ENCODE assay signal across 11 mouse cellular contexts in genomic region chr12:73764649-73765525, GRCm38 (mm10).
A peak's percentile ranks its signal among the peaks of the same experiment; 100 is the strongest.
DNase-seq lines count a peak whose midpoint lies in the region; ATAC-seq and TF ChIP-seq lines count a peak whose summit lies in the region.
"Had no signal": no experiment of that assay in that cellular context is flagged by ENCODE, and none has a peak within 500 bp of the region (broad histone marks: within the 10 kb centered on the region; RNA-seq: fewer than 3 reads in every experiment).

No protein-coding gene starts in this region.

- H3K4me2 ChIP-seq in kidney, postnatal 0 days (ENCODE audit: low read length) = no peak overlapping the region
- H3K4me2 ChIP-seq in embryonic facial prominence, embryonic 11.5 days (ENCODE audit: low read depth, low read length) = no peak overlapping the region
- H3K4me2 ChIP-seq: liver, embryonic 11.5 days had no signal

- no peaks in the 10 kb centered on the region for H3K9me3 ChIP-seq in kidney, postnatal 0 days (replicated peaks; ENCODE audit: low read length)
- H3K9me3 ChIP-seq in embryonic facial prominence, embryonic 11.5 days (replicated peaks; ENCODE audit: control insufficient read depth, low read length) = no peaks in the 10 kb centered on the region

- WGBS in kidney, postnatal 0 days = 52% methylated on average over 15 of the region's 15 CpGs
- 58% methylated on average over 15 of the region's 15 CpGs for WGBS in embryonic facial prominence, embryonic 11.5 days

- no peaks in the 10 kb centered on the region for H3K4me1 ChIP-seq in kidney, postnatal 0 days (replicated peaks; ENCODE audit: insufficient read depth, low read length)
- H3K4me1 ChIP-seq in embryonic facial prominence, embryonic 11.5 days (ENCODE audit: control insufficient read depth, insufficient read depth, low read length) = 0 out of 2 replicates have a peak, but pooled peaks cover 2% of the 10 kb centered on the region

- 0 out of 2 replicates have a peak overlapping the region, but pooled peaks have one; percentile 42 for H3K27ac ChIP-seq in kidney, postnatal 0 days
- H3K27ac ChIP-seq in embryonic facial prominence, embryonic 11.5 days (replicated peaks; ENCODE audit: low read depth, low read length) = no peak overlapping the region

- H3K9ac ChIP-seq in kidney, postnatal 0 days (ENCODE audit: low read depth, low read length) = no peak overlapping the region
- H3K9ac ChIP-seq in embryonic facial prominence, embryonic 11.5 days (replicated peaks; ENCODE audit: low read length) = no peak overlapping the region

- no peak overlapping the region for H3K4me3 ChIP-seq in kidney, postnatal 0 days (replicated peaks; ENCODE audit: low read depth, low read length)
- no peak overlapping the region for H3K4me3 ChIP-seq in embryonic facial prominence, embryonic 11.5 days (ENCODE audit: low read depth, low read length)

- no peaks in the 10 kb centered on the region for H3K36me3 ChIP-seq in kidney, postnatal 0 days (ENCODE audit: insufficient read depth, low read length)
- no peaks in the 10 kb centered on the region for H3K36me3 ChIP-seq in embryonic facial prominence, embryonic 11.5 days (replicated peaks; ENCODE audit: control insufficient read depth, insufficient read depth, low read depth, low read length)
- H3K36me3 ChIP-seq: G1E had no signal

- ATAC-seq in kidney, postnatal 0 days (replicated peaks; ENCODE audit: low FRiP score, low read depth) = no peak
- ATAC-seq in embryonic facial prominence, embryonic 11.5 days (replicated peaks; ENCODE audit: insufficient number of reproducible peaks, low FRiP score, low TSS enrichment, low read depth) = no peak

- no peak for TF ChIP-seq CTCF in kidney, postnatal 0 days (IDR thresholded peaks at IDR 0.05; ENCODE audit: low read depth)

- no peaks in the 10 kb centered on the region for H3K27me3 ChIP-seq in kidney, postnatal 0 days (ENCODE audit: insufficient read depth, low read length)
- H3K27me3 ChIP-seq in embryonic facial prominence, embryonic 11.5 days (ENCODE audit: control insufficient read depth, insufficient read depth, low read length) = no peaks in the 10 kb centered on the region

- peak; percentile 41 for DNase-seq in kidney, postnatal 0 days (ENCODE audit: low spot score)
- DNase-seq in kidney, adult 8-10 months = no peak
- DNase-seq in embryonic facial prominence, embryonic 11.5 days (ENCODE audit: low spot score) = peak; percentile 15
- peak; percentile 27 for DNase-seq in heart, adult 8-10 months (ENCODE audit: low spot score)
- peak; percentile 32 for DNase-seq in lung, postnatal 36 days
- DNase-seq in ovary, adult 18-20 months (ENCODE audit: low spot score) = no peak
- DNase-seq in urinary bladder, postnatal 25 days (ENCODE audit: low spot score) = no peak
- DNase-seq: cerebellum, postnatal 36 days; right cerebral cortex, postnatal 14 days had no signal

Comparison
In these comparisons a context has a peak if more than half of its experiments do, and no peak if none do; other contexts are left out.
1. DNase-seq: peak in kidney, postnatal 0 days (single experiment), embryonic facial prominence, embryonic 11.5 days (single experiment), heart, adult 8-10 months (single experiment) and lung, postnatal 36 days (single experiment); none in kidney, adult 8-10 months (0 of 2), ovary, adult 18-20 months (single experiment) and urinary bladder, postnatal 25 days (single experiment).